Mouse (Mus musculus) intestine, embryonic 14.5 days (tissue): ENCODE measurements around the gene Rpl28. TPM values are rescaled to one million over a fixed set of nuclear protein-coding genes. Genes with fewer than 3 reads are reported as not detected.

Source experiments
- ATAC-seq: fragments of 200-750 bp; cut with Nextera tagmentation; replicated peaks from 2 replicates; pipeline ENCODE4 v1.8.0; 2017; ENCODE audit warnings: low read depth, moderate number of reproducible peaks, moderate TSS enrichment, moderate library complexity; ENCODE audit not compliant: low FRiP score, low TSS enrichment
- DNase-seq: peaks from one replicate; pipeline ENCODE4 v3.0.0-alpha.2; 2018; ENCODE audit warnings: low spot score
- H3K27ac ChIP-seq: fragments of 300-500 bp; sonication (generic); 2 replicates; pipeline ENCODE4 v1.5.1; 2014; ENCODE audit warnings: low read depth, mild to moderate bottlenecking, control low read depth
- H3K27me3 ChIP-seq: fragments of 300-500 bp; sonication (generic); replicated peaks from 2 replicates; pipeline ENCODE4 v1.6.1; 2014; ENCODE audit warnings: low read length, control low read depth; ENCODE audit not compliant: control insufficient read depth, insufficient read depth
- H3K36me3 ChIP-seq: fragments of 300-500 bp; sonication (generic); 2 replicates; pipeline ENCODE4 v1.6.1; 2014; ENCODE audit warnings: low read length, control low read depth; ENCODE audit not compliant: control insufficient read depth, insufficient read depth
- H3K4me1 ChIP-seq: fragments of 300-500 bp; sonication (generic); replicated peaks from 2 replicates; pipeline ENCODE4 v1.6.1; 2014; ENCODE audit warnings: low read length, control low read depth, mixed read lengths; ENCODE audit not compliant: control insufficient read depth, insufficient read depth
- H3K4me2 ChIP-seq: fragments of 300-500 bp; sonication (generic); 2 replicates; pipeline ENCODE4 v1.6.1; 2014; ENCODE audit warnings: low read length
- H3K4me3 ChIP-seq: fragments of 300-500 bp; sonication (generic); 2 replicates; pipeline ENCODE4 v1.5.1; 2014; ENCODE audit warnings: low read depth, low read length, control low read depth, mixed read lengths
- H3K9ac ChIP-seq: fragments of 300-500 bp; sonication (generic); 2 replicates; pipeline ENCODE4 v1.6.1; 2014; ENCODE audit warnings: mild to moderate bottlenecking, low read length
- H3K9me3 ChIP-seq: fragments of 300-500 bp; sonication (generic); 2 replicates; pipeline ENCODE4 v1.6.1; 2016; ENCODE audit warnings: low read length, control low read depth; ENCODE audit not compliant: control insufficient read depth
- WGBS: fragments of 180-500 bp; shearing (Covaris S2); extraction: QIAGEN DNeasy Blood & Tissue Kit; methylation state at CpG from one replicate; pipeline ENCODE4 v1.1.7; 2014; 5-methylcytosine and 5-hydroxymethylcytosine counted together
- polyA plus RNA-seq: library from polyadenylated mRNA; unstranded; fragments of >200 nt; fragmentation: Nextera tagmentation; extraction: Ambion mirVana; gene quantifications from 2 replicates; pipeline ENCODE4 v1.2.1, GENCODE M21; 2014

Gene Rpl28
- 293 and 321 TPM in 2 replicates for polyA plus RNA-seq

DNA sequence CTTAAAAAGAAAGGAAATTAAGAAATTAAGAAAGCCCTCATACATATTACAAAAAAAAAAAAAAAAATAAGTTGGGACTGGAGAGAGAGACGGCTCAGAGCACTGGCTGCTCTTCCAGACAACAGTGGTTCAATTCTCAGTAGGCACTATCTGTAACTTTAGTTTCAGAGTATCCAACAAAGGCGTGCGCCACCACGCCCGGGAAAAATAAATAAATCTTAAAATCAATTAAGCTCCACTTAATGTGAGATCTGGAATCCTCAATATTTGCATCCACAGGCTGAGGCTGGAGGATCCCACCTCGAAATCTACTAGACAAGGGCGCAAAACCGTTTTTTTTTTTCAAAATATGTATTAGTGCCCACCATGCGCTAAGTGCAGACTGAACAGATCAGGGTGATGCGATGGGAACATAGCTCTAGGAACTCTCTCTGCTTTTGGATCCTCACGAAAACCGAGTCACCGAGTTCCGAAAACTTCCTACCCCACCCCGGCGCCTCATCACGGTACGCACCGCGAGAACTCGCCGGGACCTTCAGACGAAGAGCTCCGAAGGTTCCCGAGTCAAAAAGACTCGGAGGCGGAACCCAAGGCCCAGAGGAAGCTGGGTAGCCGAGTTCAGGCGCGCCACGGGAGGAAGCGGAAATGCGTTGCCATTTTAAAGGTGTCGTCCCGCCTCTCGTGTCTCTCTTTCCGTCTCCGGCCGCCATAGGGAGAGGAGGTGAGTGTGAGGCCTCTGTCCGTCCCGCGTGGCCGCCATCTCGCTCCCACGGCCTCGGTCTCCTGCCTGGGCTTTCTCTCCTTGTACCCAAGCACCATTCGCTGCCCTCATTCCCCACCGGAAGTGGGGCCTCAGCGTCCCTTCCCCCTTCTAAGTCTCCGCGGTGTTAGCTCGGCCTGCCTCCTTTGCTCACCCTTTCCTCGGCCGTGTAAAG lies at the start of gene Rpl28:
Rpl28 (plus strand) TSS at position 597 of the 935 bp plus-strand sequence.
- 1% methylated on average over 54 of the region's 54 CpGs for WGBS
- H3K9me3 ChIP-seq, result no peaks in the 10 kb centered on the region
- H3K27me3 ChIP-seq, result 0 out of 2 replicates have a peak, but pooled peaks cover 6% of the 10 kb centered on the region
- ATAC-seq (peak; percentile 77), DNase-seq (peak; percentile 95)
- peaks cover 7% of the 10 kb centered on the region; the same call in 1 of the 2 replicates for H3K4me1 ChIP-seq
- H3K4me2 ChIP-seq, result peak within 1 kb of the TSS; percentile 90
- peak within 1 kb of the TSS; percentile 97 for H3K9ac ChIP-seq
- H3K27ac ChIP-seq, result peak within 1 kb of the TSS; percentile 96
- peak within 1 kb of the TSS; percentile 75 for H3K4me3 ChIP-seq
- peaks cover 40% of the 10 kb centered on the region for H3K36me3 ChIP-seq

DNA sequence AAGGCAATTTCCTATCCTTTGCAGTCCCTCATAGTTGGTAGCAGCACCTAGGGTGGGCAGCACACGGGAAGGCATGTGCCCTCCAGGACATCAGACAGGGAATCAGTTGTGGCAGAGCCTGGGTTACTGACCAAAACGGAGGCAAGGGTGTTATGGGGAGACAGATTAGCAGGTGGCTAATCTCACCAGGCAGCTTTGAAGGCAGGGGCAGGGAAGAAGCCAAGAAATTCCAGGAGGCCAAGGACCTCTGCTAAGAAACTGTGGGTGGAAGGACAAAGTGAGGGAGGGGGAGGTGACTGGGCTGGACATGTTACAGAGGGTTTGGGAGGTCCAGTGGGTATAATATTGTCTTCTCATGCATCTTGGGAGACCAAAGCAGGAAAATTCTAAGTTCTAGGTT lies 49.3 kb upstream of the Rpl28 start:
- DNase-seq (no peak), ATAC-seq (no peak)
- 67% methylated on average over 2 of the region's 2 CpGs for WGBS
- Histone ChIP-seq H3K27ac (no peak overlapping the region), H3K36me3 (peaks cover 42% of the 10 kb centered on the region), H3K4me3 (no peak overlapping the region), H3K9me3 (no peaks in the 10 kb centered on the region), H3K4me1 (peaks cover 25% of the 10 kb centered on the region), H3K9ac (no peak overlapping the region), H3K27me3 (no peaks in the 10 kb centered on the region), H3K4me2 (no peak overlapping the region)

DNA sequence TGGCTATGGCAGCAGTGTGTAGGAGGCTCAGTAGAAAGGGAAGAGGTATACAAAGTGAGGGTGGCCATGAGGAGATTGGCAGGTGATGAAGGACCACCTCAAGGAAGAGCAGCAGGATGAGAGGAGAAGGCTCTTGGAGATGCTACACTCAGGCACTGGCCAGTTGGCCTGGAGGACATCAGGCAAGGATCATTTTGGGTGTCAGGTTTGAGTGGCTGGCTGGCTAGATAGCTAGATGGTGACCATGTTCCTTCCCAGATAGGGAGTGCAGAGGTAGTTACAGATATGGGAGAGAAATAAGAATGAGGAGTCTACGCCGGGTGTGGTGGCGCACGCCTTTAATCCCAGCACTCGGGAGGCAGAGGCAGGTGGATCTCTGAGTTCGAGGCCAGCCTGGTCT lies 47.8 kb upstream of the Rpl28 start:
- H3K9me3 ChIP-seq, result no peaks in the 10 kb centered on the region
- no peak for ATAC-seq
- no peak overlapping the region for H3K4me2 ChIP-seq
- H3K27ac ChIP-seq, result no peak overlapping the region
- peaks cover 42% of the 10 kb centered on the region for H3K36me3 ChIP-seq
- H3K4me1 ChIP-seq, result peaks cover 20% of the 10 kb centered on the region
- H3K27me3 ChIP-seq, result no peaks in the 10 kb centered on the region
- no peak overlapping the region for H3K9ac ChIP-seq
- WGBS, result 93% methylated on average over 5 of the region's 6 CpGs
- no peak for DNase-seq
- H3K4me3 ChIP-seq, result no peak overlapping the region

DNA sequence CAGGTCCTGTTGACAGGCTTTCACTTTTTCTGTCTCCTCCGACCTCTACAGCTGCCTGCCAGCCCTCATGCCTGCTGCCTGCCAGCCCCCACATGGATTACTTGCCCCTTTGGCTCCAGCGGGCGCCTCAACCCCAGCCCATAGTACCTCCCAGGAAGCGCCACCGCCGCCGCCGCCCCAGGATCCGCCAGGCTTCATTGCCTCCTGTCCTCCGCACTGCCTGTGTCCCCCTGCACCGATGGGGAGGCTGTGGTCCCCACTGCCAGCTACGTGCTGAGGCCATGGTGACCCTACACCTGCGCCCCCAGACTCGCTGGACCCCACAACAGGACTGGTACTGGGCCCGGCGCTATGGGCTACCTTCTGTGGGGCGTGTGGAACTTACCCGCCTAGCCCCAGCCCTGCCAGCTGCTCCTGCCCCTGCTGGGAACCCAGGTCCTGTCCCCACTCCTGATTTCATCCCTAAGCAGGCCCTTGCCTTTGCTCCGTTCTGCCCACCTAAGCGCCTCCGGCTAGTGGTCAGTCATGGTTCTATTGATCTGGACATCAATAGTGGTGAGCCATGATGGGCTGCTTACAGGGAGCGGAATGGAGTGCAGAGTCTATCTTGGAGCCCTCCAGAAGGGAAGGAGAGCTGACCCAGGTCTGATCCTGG lies 46.2 kb upstream of the Rpl28 start:
- 87% methylated on average over 22 of the region's 22 CpGs for WGBS
- no peaks in the 10 kb centered on the region for H3K9me3 ChIP-seq
- no peaks in the 10 kb centered on the region for H3K27me3 ChIP-seq
- peaks cover 17% of the 10 kb centered on the region for H3K4me1 ChIP-seq
- H3K4me3 ChIP-seq, result no peak overlapping the region
- ATAC-seq, result no peak
- peaks cover 42% of the 10 kb centered on the region for H3K36me3 ChIP-seq
- H3K4me2 ChIP-seq, result no peak overlapping the region
- H3K27ac ChIP-seq, result no peak overlapping the region
- no peak overlapping the region for H3K9ac ChIP-seq
- no peak for DNase-seq

DNA sequence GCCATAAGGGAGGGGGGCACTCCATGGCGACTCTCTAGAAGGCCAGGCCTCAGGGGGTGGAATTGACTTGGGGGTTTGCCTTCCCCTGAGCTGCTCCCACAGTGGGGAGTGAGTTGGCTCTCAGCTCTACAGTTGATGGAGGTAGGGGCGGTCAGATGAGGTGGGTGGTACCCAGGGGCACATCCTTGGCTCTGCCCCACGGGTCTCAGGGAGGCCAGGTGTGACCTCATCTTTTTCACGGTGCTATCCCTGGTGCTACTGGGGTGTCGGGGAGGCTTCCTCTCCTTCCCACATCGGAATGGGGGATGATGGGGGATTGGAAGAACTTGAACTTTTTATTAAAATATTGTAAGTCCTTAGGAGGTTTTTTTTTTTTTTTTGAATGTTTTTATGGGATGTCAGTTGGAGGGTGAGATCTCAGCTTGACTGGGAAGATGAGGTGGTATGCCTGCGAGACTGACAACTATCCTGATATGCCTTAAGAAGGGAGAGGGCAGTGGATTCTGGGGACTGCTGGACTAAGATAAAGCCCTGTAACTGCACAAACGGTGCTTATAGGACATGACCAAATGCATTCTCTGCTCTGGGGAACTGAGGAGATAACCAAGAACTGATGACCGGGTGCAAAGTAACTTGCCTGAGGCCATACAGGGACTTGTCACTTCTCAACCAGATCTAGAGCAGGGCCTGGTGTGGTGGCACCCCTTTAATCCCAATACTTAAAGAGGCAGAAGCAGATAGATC lies 45.3 kb upstream of the Rpl28 start:
- Histone ChIP-seq H3K27ac (no peak overlapping the region), H3K4me3 (no peak overlapping the region), H3K9ac (no peak overlapping the region), H3K4me2 (no peak overlapping the region), H3K36me3 (peaks cover 38% of the 10 kb centered on the region), H3K27me3 (no peaks in the 10 kb centered on the region), H3K4me1 (peaks cover 18% of the 10 kb centered on the region; the same call in 1 of the 2 replicates), H3K9me3 (no peaks in the 10 kb centered on the region)
- WGBS, result 72% methylated on average over 9 of the region's 9 CpGs
- ATAC-seq (no peak), DNase-seq (no peak)

DNA sequence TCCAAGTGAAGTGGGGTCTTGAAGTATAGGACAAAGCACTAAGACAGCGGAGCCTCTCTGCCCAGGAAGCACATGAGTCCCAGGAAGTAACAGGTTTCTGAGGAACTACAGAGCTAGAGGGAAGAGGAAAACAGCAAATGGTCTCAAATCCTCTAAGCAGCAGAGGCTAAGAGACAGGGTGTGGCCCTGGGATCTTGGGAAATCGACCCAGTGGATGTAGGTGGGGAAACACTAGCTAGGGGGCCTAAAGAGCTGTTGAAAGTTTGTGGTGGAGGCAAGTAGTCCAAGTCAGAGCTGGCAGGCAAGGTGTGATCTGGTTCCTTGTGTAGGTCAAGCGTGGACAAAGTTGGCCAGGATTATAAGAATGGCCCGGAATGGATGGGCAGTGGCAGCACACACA lies 44.4 kb upstream of the Rpl28 start:
- peaks cover 28% of the 10 kb centered on the region for H3K36me3 ChIP-seq
- 72% methylated on average over 4 of the region's 4 CpGs for WGBS
- no peak for DNase-seq
- no peak overlapping the region for H3K9ac ChIP-seq
- H3K27ac ChIP-seq, result no peak overlapping the region
- H3K27me3 ChIP-seq, result no peaks in the 10 kb centered on the region
- H3K4me1 ChIP-seq, result peaks cover 18% of the 10 kb centered on the region; the same call in 1 of the 2 replicates
- no peak overlapping the region for H3K4me2 ChIP-seq
- ATAC-seq, result no peak
- no peak overlapping the region for H3K4me3 ChIP-seq
- no peaks in the 10 kb centered on the region for H3K9me3 ChIP-seq

DNA sequence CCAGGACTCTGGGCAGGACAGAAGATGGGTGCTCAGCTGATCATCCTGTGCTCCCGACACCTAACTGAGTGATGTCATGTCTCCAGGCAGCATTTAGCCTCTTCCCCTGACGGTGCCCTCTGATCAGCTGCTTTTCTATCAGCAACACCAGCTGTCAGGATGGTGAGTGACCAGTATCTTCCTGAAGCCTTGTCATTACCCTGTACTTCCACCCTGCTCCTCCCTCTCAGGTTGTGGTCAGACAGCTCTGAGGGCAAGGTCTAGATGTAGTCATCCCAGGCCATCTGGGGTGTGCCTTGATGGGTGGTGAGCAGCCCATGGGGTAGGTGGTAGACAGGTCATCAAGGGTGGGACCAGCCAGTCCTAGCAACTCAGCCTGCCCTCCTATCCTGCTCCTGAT lies 43.5 kb upstream of the Rpl28 start:
- Histone ChIP-seq H3K27me3 (no peaks in the 10 kb centered on the region), H3K4me2 (no peak overlapping the region), H3K4me1 (peaks cover 17% of the 10 kb centered on the region; the same call in 1 of the 2 replicates), H3K4me3 (no peak overlapping the region), H3K9me3 (no peaks in the 10 kb centered on the region), H3K9ac (no peak overlapping the region), H3K36me3 (peaks cover 22% of the 10 kb centered on the region), H3K27ac (no peak overlapping the region)
- WGBS, result 83% methylated on average over 2 of the region's 2 CpGs
- DNase-seq (no peak), ATAC-seq (no peak)
